Mouse (Mus musculus) cerebellum, adult 2 months (tissue): ENCODE results near the gene Atp13a1. TPM values are rescaled to one million over a fixed set of nuclear protein-coding genes. Genes with fewer than 3 reads are reported as not detected.

Experiments
- DNase-seq, 2 experiments: peaks; one replicate each; pipeline ENCODE4 v3.0.0; 2021
- H3K27ac ChIP-seq: fragments of 200-500 bp; 2 replicates; pipeline ENCODE4 v1.5.1; 2012; ENCODE audit warnings: low read length, control low read depth, inconsistent platforms; ENCODE audit not compliant: insufficient read depth
- H3K27me3 ChIP-seq: fragments of 200-500 bp; 2 replicates; pipeline ENCODE4 v1.6.1; 2012; ENCODE audit warnings: inconsistent platforms, mild to moderate bottlenecking, low read length, moderate library complexity; ENCODE audit not compliant: control insufficient read depth, insufficient read depth
- H3K4me1 ChIP-seq: fragments of 200-500 bp; 2 replicates; pipeline ENCODE4 v1.6.1; 2011; ENCODE audit warnings: low read length; ENCODE audit not compliant: control insufficient read depth, insufficient read depth
- H3K4me3 ChIP-seq: fragments of 200-500 bp; replicated peaks from 2 replicates; pipeline ENCODE3; 2011; ENCODE audit warnings: mild to moderate bottlenecking, low read depth, low read length, control low read depth; ENCODE audit not compliant: insufficient read depth
- CTCF ChIP-seq: fragments of 200-500 bp; IDR thresholded peaks from 2 replicates; pipeline ENCODE4 v1.5.1; 2011; ENCODE audit warnings: low read depth, mild to moderate bottlenecking, control low read depth, low read length, moderate library complexity, borderline replicate concordance; ENCODE audit not compliant: insufficient read depth
- POLR2A ChIP-seq: fragments of 200-500 bp; IDR thresholded peaks from 2 replicates; pipeline ENCODE4 v1.6.1; 2011; ENCODE audit warnings: low read length, control low read depth, borderline replicate concordance; ENCODE audit not compliant: insufficient read depth
- WGBS: fragments of 180-500 bp; shearing (Covaris S2); methylation state at CpG from one replicate; pipeline ENCODE4 v1.1.7; 2018; 5-methylcytosine and 5-hydroxymethylcytosine counted together
- polyA plus RNA-seq: library from polyadenylated mRNA; depleted of rRNA; stranded (reverse); fragments of >200 nt; gene quantifications from 2 replicates; pipeline ENCODE4 v1.2.3, GENCODE M21; 2012

Gene Atp13a1
- polyA plus RNA-seq, 1 experiment, result 54.4 TPM

GRCm38 (mm10) chr8:69772106-69772505 lies 18.9 kb upstream of the Atp13a1 start:
- peaks cover 10% of the 10 kb centered on the region; the same call in 1 of the 2 replicates for H3K4me1 ChIP-seq
- no peaks in the 10 kb centered on the region for H3K27me3 ChIP-seq
- H3K27ac ChIP-seq, result no peak overlapping the region
- 78% methylated on average over 2 of the region's 2 CpGs for WGBS
- H3K4me3 ChIP-seq, result no peak overlapping the region
- TF ChIP-seq CTCF (no peak), POLR2A (no peak)
- DNase-seq, result no peak

- under 1% methylated on average over 41 of the region's 41 CpGs for WGBS
- peak within 1 kb of the TSS; percentile 96 for H3K27ac ChIP-seq
- peaks cover 10% of the 10 kb centered on the region; the same call in 1 of the 2 replicates for H3K4me1 ChIP-seq
- DNase-seq, result peak; percentile 93 to 95
- no peak for TF ChIP-seq CTCF
- peak; percentile 99 for TF ChIP-seq POLR2A
- no peaks in the 10 kb centered on the region for H3K27me3 ChIP-seq
- peak within 1 kb of the TSS; percentile 68 for H3K4me3 ChIP-seq
Observed at GRCm38 (mm10) chr8:69774503-69775148, 16.3 kb upstream of the Atp13a1 start, which contains the start of gene Gm20422. Gm20422 (minus strand) TSS chr8:69774886.

GRCm38 (mm10) chr8:69775149-69775534 lies 15.8 kb upstream of the Atp13a1 start:
- WGBS, result 61% methylated on average over 2 of the region's 2 CpGs

GRCm38 (mm10) chr8:69777111-69777510 lies 13.9 kb upstream of the Atp13a1 start:
- DNase-seq, result no peak
- H3K4me1 ChIP-seq, result peaks cover 6% of the 10 kb centered on the region; the same call in 1 of the 2 replicates
- H3K27me3 ChIP-seq, result no peaks in the 10 kb centered on the region
- TF ChIP-seq POLR2A, result no peak
- no peak for TF ChIP-seq CTCF
- H3K4me3 ChIP-seq, result no peak overlapping the region
- no peak overlapping the region for H3K27ac ChIP-seq
- WGBS, result 65% methylated on average over 10 of the region's 12 CpGs

More at GRCm38 (mm10) chr8:69775149-69775534, 15.8 kb upstream of the Atp13a1 start:
- Histone ChIP-seq H3K27me3 (no peaks in the 10 kb centered on the region), H3K27ac (no peak overlapping the region), H3K4me3 (peak overlapping the region; percentile 45), H3K4me1 (peaks cover 10% of the 10 kb centered on the region; the same call in 1 of the 2 replicates)
- DNase-seq, result no peak
- no peak for TF ChIP-seq POLR2A
- no peak for TF ChIP-seq CTCF

- no peak for DNase-seq
- no peak for TF ChIP-seq POLR2A
- TF ChIP-seq CTCF, result no peak
- no peak overlapping the region for H3K27ac ChIP-seq
- no peak overlapping the region for H3K4me3 ChIP-seq
- WGBS, result 76% methylated on average over 5 of the region's 5 CpGs
- H3K4me1 ChIP-seq, result peaks cover 4% of the 10 kb centered on the region; the same call in 1 of the 2 replicates
- H3K27me3 ChIP-seq, result no peaks in the 10 kb centered on the region
Observed at GRCm38 (mm10) chr8:69789105-69789504, 1.9 kb upstream of the Atp13a1 start.

DNA sequence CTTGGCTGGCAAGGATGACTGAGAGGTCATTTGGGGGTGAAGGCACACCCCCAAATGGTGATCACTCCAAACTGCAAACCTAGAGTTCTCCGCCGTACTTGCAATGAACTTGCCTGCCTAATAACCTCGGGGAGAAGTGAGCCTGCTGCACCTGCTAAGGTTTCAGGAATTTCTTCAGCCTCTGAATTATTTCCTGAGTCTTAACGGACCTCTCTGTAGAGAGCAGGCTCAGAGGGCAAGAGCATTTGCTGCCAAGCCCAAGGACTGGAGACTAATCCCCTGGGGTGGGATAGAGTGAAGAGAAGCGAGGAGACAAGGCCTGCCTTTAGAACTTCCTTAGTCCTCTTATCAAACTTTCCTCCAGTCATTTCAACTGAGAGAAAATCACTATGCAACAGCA lies 1.2 kb upstream of the Atp13a1 start:
- H3K27me3 ChIP-seq, result no peaks in the 10 kb centered on the region
- 68% methylated on average over 5 of the region's 5 CpGs for WGBS
- no peak overlapping the region for H3K4me3 ChIP-seq
- no peak for DNase-seq
- H3K4me1 ChIP-seq, result peaks cover 4% of the 10 kb centered on the region; the same call in 1 of the 2 replicates
- no peak overlapping the region for H3K27ac ChIP-seq
- TF ChIP-seq POLR2A (no peak), CTCF (no peak)

- 34% methylated on average over 11 of the region's 11 CpGs for WGBS
- TF ChIP-seq CTCF (no peak), POLR2A (no peak)
- DNase-seq, result no peak
- Histone ChIP-seq H3K27me3 (no peaks in the 10 kb centered on the region), H3K4me3 (peak overlapping the region; percentile 99), H3K27ac (no peak overlapping the region; the same call in 1 of the 2 replicates), H3K4me1 (peaks cover 4% of the 10 kb centered on the region; the same call in 1 of the 2 replicates)
Observed at GRCm38 (mm10) chr8:69790364-69790763, 599 bp upstream of the Atp13a1 start.
